Mouse (Mus musculus): Measurements from ENCODE around the gene Lman1l. TPM values are rescaled to one million over a fixed set of nuclear protein-coding genes. Genes with fewer than 3 reads are reported as not detected.

Gene Lman1l
- not detected in 2 replicates for polyA plus RNA-seq (2014; fragmentation: Nextera tagmentation; extraction: Ambion mirVana)

GRCm38 (mm10) chr9:57620674-57621073 is at the start of gene Lman1l:
TSS of gene Lman1l (minus strand) at chr9:57620774.
- H3K4me2 ChIP-seq (ENCODE audit: low read length): no peak within 1 kb of the TSS
- H3K4me3 ChIP-seq (ENCODE audit: low read depth, low read length): no peak within 1 kb of the TSS
- no peak for ATAC-seq (replicated peaks; ENCODE audit: low FRiP score, low TSS enrichment, low read depth)
- H3K27me3 ChIP-seq (replicated peaks; ENCODE audit: control insufficient read depth, insufficient read depth, low read length): no peaks in the 10 kb centered on the region
- no peak within 1 kb of the TSS for H3K9ac ChIP-seq (ENCODE audit: low read length)
- H3K4me1 ChIP-seq (replicated peaks; ENCODE audit: control insufficient read depth, insufficient read depth, low read length): no peaks in the 10 kb centered on the region
- peaks cover 12% of the 10 kb centered on the region for H3K36me3 ChIP-seq (ENCODE audit: control insufficient read depth, insufficient read depth, low read length)
- no peak within 1 kb of the TSS for H3K27ac ChIP-seq (ENCODE audit: low read depth)
- no peaks in the 10 kb centered on the region for H3K9me3 ChIP-seq (ENCODE audit: control insufficient read depth, low read length)
- no peak for DNase-seq (ENCODE audit: low spot score)
- 95% methylated on average over 5 of the region's 5 CpGs for WGBS

GRCm38 (mm10) chr9:57669566-57669965 is 49.0 kb upstream of the Lman1l start:
- no peaks in the 10 kb centered on the region for H3K27me3 ChIP-seq (replicated peaks; ENCODE audit: control insufficient read depth, insufficient read depth, low read length)
- no peak overlapping the region for H3K9ac ChIP-seq (ENCODE audit: low read length)
- no peaks in the 10 kb centered on the region for H3K4me1 ChIP-seq (replicated peaks; ENCODE audit: control insufficient read depth, insufficient read depth, low read length)
- WGBS: 78% methylated on average over 3 of the region's 3 CpGs
- no peak overlapping the region for H3K4me2 ChIP-seq (ENCODE audit: low read length)
- no peak for DNase-seq (ENCODE audit: low spot score)
- no peak for ATAC-seq (replicated peaks; ENCODE audit: low FRiP score, low TSS enrichment, low read depth)
- H3K4me3 ChIP-seq (ENCODE audit: low read depth, low read length): no peak overlapping the region
- H3K36me3 ChIP-seq (ENCODE audit: control insufficient read depth, insufficient read depth, low read length): no peaks in the 10 kb centered on the region
- no peak overlapping the region for H3K27ac ChIP-seq (ENCODE audit: low read depth)
- H3K9me3 ChIP-seq (ENCODE audit: control insufficient read depth, low read length): no peaks in the 10 kb centered on the region

- 36% methylated on average over 1 of the region's 1 CpGs for WGBS
- no peak overlapping the region for H3K9ac ChIP-seq (ENCODE audit: low read length)
These were observed 47.7 kb upstream of the Lman1l start for GRCm38 (mm10) chr9:57668277-57668676.

GRCm38 (mm10) chr9:57667817-57668216 is 47.2 kb upstream of the Lman1l start:
- Histone ChIP-seq H3K4me3 (ENCODE audit: low read depth, low read length) (no peak overlapping the region), H3K9me3 (ENCODE audit: control insufficient read depth, low read length) (no peaks in the 10 kb centered on the region), H3K4me2 (ENCODE audit: low read length) (no peak overlapping the region), H3K9ac (ENCODE audit: low read length) (no peak overlapping the region), H3K27me3 (replicated peaks; ENCODE audit: control insufficient read depth, insufficient read depth, low read length) (no peaks in the 10 kb centered on the region), H3K4me1 (replicated peaks; ENCODE audit: control insufficient read depth, insufficient read depth, low read length) (no peaks in the 10 kb centered on the region), H3K27ac (ENCODE audit: low read depth) (no peak overlapping the region), H3K36me3 (ENCODE audit: control insufficient read depth, insufficient read depth, low read length) (no peaks in the 10 kb centered on the region)
- DNase-seq (ENCODE audit: low spot score) (no peak), ATAC-seq (replicated peaks; ENCODE audit: low FRiP score, low TSS enrichment, low read depth) (no peak)
- WGBS: 56% methylated on average over 11 of the region's 11 CpGs

More at GRCm38 (mm10) chr9:57668277-57668676, 47.7 kb upstream of the Lman1l start:
- Histone ChIP-seq H3K9me3 (ENCODE audit: control insufficient read depth, low read length) (no peaks in the 10 kb centered on the region), H3K36me3 (ENCODE audit: control insufficient read depth, insufficient read depth, low read length) (no peaks in the 10 kb centered on the region), H3K4me1 (replicated peaks; ENCODE audit: control insufficient read depth, insufficient read depth, low read length) (no peaks in the 10 kb centered on the region), H3K4me2 (ENCODE audit: low read length) (no peak overlapping the region), H3K27me3 (replicated peaks; ENCODE audit: control insufficient read depth, insufficient read depth, low read length) (no peaks in the 10 kb centered on the region), H3K27ac (ENCODE audit: low read depth) (no peak overlapping the region), H3K4me3 (ENCODE audit: low read depth, low read length) (no peak overlapping the region)
- ATAC-seq (replicated peaks; ENCODE audit: low FRiP score, low TSS enrichment, low read depth): no peak
- no peak for DNase-seq (ENCODE audit: low spot score)

GRCm38 (mm10) chr9:57667136-57667535 is 46.6 kb upstream of the Lman1l start:
- no peak for ATAC-seq (replicated peaks; ENCODE audit: low FRiP score, low TSS enrichment, low read depth)
- Histone ChIP-seq H3K4me2 (ENCODE audit: low read length) (no peak overlapping the region), H3K4me3 (ENCODE audit: low read depth, low read length) (no peak overlapping the region), H3K27ac (ENCODE audit: low read depth) (no peak overlapping the region), H3K4me1 (replicated peaks; ENCODE audit: control insufficient read depth, insufficient read depth, low read length) (no peaks in the 10 kb centered on the region), H3K27me3 (replicated peaks; ENCODE audit: control insufficient read depth, insufficient read depth, low read length) (no peaks in the 10 kb centered on the region), H3K36me3 (ENCODE audit: control insufficient read depth, insufficient read depth, low read length) (no peaks in the 10 kb centered on the region), H3K9ac (ENCODE audit: low read length) (no peak overlapping the region), H3K9me3 (ENCODE audit: control insufficient read depth, low read length) (no peaks in the 10 kb centered on the region)
- 75% methylated on average over 3 of the region's 3 CpGs for WGBS
- DNase-seq (ENCODE audit: low spot score): no peak

GRCm38 (mm10) chr9:57666536-57666935 is 46.0 kb upstream of the Lman1l start:
- 76% methylated on average over 8 of the region's 8 CpGs for WGBS
- Histone ChIP-seq H3K9ac (ENCODE audit: low read length) (no peak overlapping the region), H3K4me2 (ENCODE audit: low read length) (no peak overlapping the region), H3K9me3 (ENCODE audit: control insufficient read depth, low read length) (no peaks in the 10 kb centered on the region), H3K27me3 (replicated peaks; ENCODE audit: control insufficient read depth, insufficient read depth, low read length) (no peaks in the 10 kb centered on the region), H3K27ac (ENCODE audit: low read depth) (no peak overlapping the region), H3K4me3 (ENCODE audit: low read depth, low read length) (no peak overlapping the region), H3K36me3 (ENCODE audit: control insufficient read depth, insufficient read depth, low read length) (no peaks in the 10 kb centered on the region), H3K4me1 (replicated peaks; ENCODE audit: control insufficient read depth, insufficient read depth, low read length) (no peaks in the 10 kb centered on the region)
- DNase-seq (ENCODE audit: low spot score) (no peak), ATAC-seq (replicated peaks; ENCODE audit: low FRiP score, low TSS enrichment, low read depth) (no peak)

- H3K36me3 ChIP-seq (ENCODE audit: control insufficient read depth, insufficient read depth, low read length): no peaks in the 10 kb centered on the region
- 57% methylated on average over 7 of the region's 7 CpGs for WGBS
- DNase-seq (ENCODE audit: low spot score) (no peak), ATAC-seq (replicated peaks; ENCODE audit: low FRiP score, low TSS enrichment, low read depth) (no peak)
- H3K27me3 ChIP-seq (replicated peaks; ENCODE audit: control insufficient read depth, insufficient read depth, low read length): no peaks in the 10 kb centered on the region
- H3K4me2 ChIP-seq (ENCODE audit: low read length): no peak overlapping the region
- no peaks in the 10 kb centered on the region for H3K9me3 ChIP-seq (ENCODE audit: control insufficient read depth, low read length)
- H3K27ac ChIP-seq (ENCODE audit: low read depth): no peak overlapping the region
- no peak overlapping the region for H3K4me3 ChIP-seq (ENCODE audit: low read depth, low read length)
- H3K9ac ChIP-seq (ENCODE audit: low read length): no peak overlapping the region
- no peaks in the 10 kb centered on the region for H3K4me1 ChIP-seq (replicated peaks; ENCODE audit: control insufficient read depth, insufficient read depth, low read length)
These were observed 44.0 kb upstream of the Lman1l start for GRCm38 (mm10) chr9:57664616-57665015.

- no peak overlapping the region for H3K9ac ChIP-seq (ENCODE audit: low read length)
- DNase-seq (ENCODE audit: low spot score) (no peak), ATAC-seq (replicated peaks; ENCODE audit: low FRiP score, low TSS enrichment, low read depth) (no peak)
- no peak overlapping the region for H3K4me3 ChIP-seq (ENCODE audit: low read depth, low read length)
- H3K36me3 ChIP-seq (ENCODE audit: control insufficient read depth, insufficient read depth, low read length): no peaks in the 10 kb centered on the region
- no peaks in the 10 kb centered on the region for H3K4me1 ChIP-seq (replicated peaks; ENCODE audit: control insufficient read depth, insufficient read depth, low read length)
- no peaks in the 10 kb centered on the region for H3K9me3 ChIP-seq (ENCODE audit: control insufficient read depth, low read length)
- H3K4me2 ChIP-seq (ENCODE audit: low read length): no peak overlapping the region
- WGBS: 60% methylated on average over 3 of the region's 3 CpGs
- no peaks in the 10 kb centered on the region for H3K27me3 ChIP-seq (replicated peaks; ENCODE audit: control insufficient read depth, insufficient read depth, low read length)
- H3K27ac ChIP-seq (ENCODE audit: low read depth): no peak overlapping the region
These were observed 41.0 kb upstream of the Lman1l start for GRCm38 (mm10) chr9:57661552-57661951.

GRCm38 (mm10) chr9:57660501-57660900 is 39.9 kb upstream of the Lman1l start:
- H3K4me3 ChIP-seq (ENCODE audit: low read depth, low read length): no peak overlapping the region
- DNase-seq (ENCODE audit: low spot score) (no peak), ATAC-seq (replicated peaks; ENCODE audit: low FRiP score, low TSS enrichment, low read depth) (0 out of 2 replicates have a peak, but pooled peaks have one; percentile 23)
- no peaks in the 10 kb centered on the region; the same call in 1 of the 2 replicates for H3K4me1 ChIP-seq (replicated peaks; ENCODE audit: control insufficient read depth, insufficient read depth, low read length)
- 70% methylated on average over 6 of the region's 6 CpGs for WGBS
- H3K9ac ChIP-seq (ENCODE audit: low read length): no peak overlapping the region
- H3K9me3 ChIP-seq (ENCODE audit: control insufficient read depth, low read length): no peaks in the 10 kb centered on the region
- H3K27me3 ChIP-seq (replicated peaks; ENCODE audit: control insufficient read depth, insufficient read depth, low read length): no peaks in the 10 kb centered on the region
- no peak overlapping the region for H3K4me2 ChIP-seq (ENCODE audit: low read length)
- no peaks in the 10 kb centered on the region for H3K36me3 ChIP-seq (ENCODE audit: control insufficient read depth, insufficient read depth, low read length)
- H3K27ac ChIP-seq (ENCODE audit: low read depth): no peak overlapping the region
